Mouse (Mus musculus): ENCODE data around the gene Ccdc12.

- TF ChIP-seq TAL1 (IDR thresholded peaks at IDR 0.05; ENCODE audit: low read length) (no peak), GATA1 (IDR thresholded peaks at IDR 0.05; ENCODE audit: low read length) (no peak)
Measured at GRCm38 (mm10) chr9:110624361-110625166, 31.7 kb upstream of the Ccdc12 start, which contains the start of gene Nradd.

Data from erythroblast, embryonic 14.5 days (primary cell).